Mouse (Mus musculus): ENCODE measurements around the gene Abat.
A peak's percentile ranks its signal among the peaks of the same experiment; 100 is the strongest.

Abat gene

GRCm38 (mm10) chr16:8636867-8637216 lies 123.6 kb downstream of the Abat start:
- DNase-seq (ENCODE audit: low read depth) = no peak

GRCm38 (mm10) chr16:8637217-8638051 lies 124.2 kb downstream of the Abat start, which contains the start of the genes Pmm2 and Tmem186:
Gene Pmm2, plus strand, starts transcription at chr16:8637674.
Gene Tmem186, minus strand, starts transcription at chr16:8637712.
- peak; percentile 96 for DNase-seq (ENCODE audit: low read depth)

- no peak for DNase-seq (ENCODE audit: low read depth)
Measured at GRCm38 (mm10) chr16:8638131-8638530, 124.9 kb downstream of the Abat start.

GRCm38 (mm10) chr16:8639466-8640191 lies 126.4 kb downstream of the Abat start:
- no peak for DNase-seq (ENCODE audit: low read depth)

GRCm38 (mm10) chr16:8643855-8644254 lies 130.6 kb downstream of the Abat start:
- peak; percentile 73 for DNase-seq (ENCODE audit: low read depth)

GRCm38 (mm10) chr16:8645546-8645945 lies 132.3 kb downstream of the Abat start:
- no peak for DNase-seq (ENCODE audit: low read depth)

- DNase-seq (ENCODE audit: low read depth) = peak; percentile 54
Measured at GRCm38 (mm10) chr16:8650007-8650406, 136.8 kb downstream of the Abat start.

- no peak for DNase-seq (ENCODE audit: low read depth)
Measured at GRCm38 (mm10) chr16:8655108-8655507, 141.9 kb downstream of the Abat start.

GRCm38 (mm10) chr16:8655599-8655998 lies 142.4 kb downstream of the Abat start:
- no peak for DNase-seq (ENCODE audit: low read depth)

GRCm38 (mm10) chr16:8656256-8656655 lies 143.0 kb downstream of the Abat start:
- no peak for DNase-seq (ENCODE audit: low read depth)

GRCm38 (mm10) chr16:8658349-8658748 lies 145.1 kb downstream of the Abat start:
- DNase-seq (ENCODE audit: low read depth) = no peak

- no peak for DNase-seq (ENCODE audit: low read depth)
Measured at GRCm38 (mm10) chr16:8658764-8659163, 145.5 kb downstream of the Abat start.

GRCm38 (mm10) chr16:8663022-8663421 lies 149.8 kb downstream of the Abat start:
- DNase-seq (ENCODE audit: low read depth) = no peak

- no peak for DNase-seq (ENCODE audit: low read depth)
Measured at GRCm38 (mm10) chr16:8663606-8664539, 150.6 kb downstream of the Abat start.

GRCm38 (mm10) chr16:8665367-8665766 lies 152.1 kb downstream of the Abat start:
- DNase-seq (ENCODE audit: low read depth) = no peak

- DNase-seq (ENCODE audit: low read depth) = peak; percentile 68
Measured at GRCm38 (mm10) chr16:8666452-8666851, 153.2 kb downstream of the Abat start.

GRCm38 (mm10) chr16:8667261-8667660 lies 154.0 kb downstream of the Abat start:
- peak; percentile 28 for DNase-seq (ENCODE audit: low read depth)

GRCm38 (mm10) chr16:8667814-8668213 lies 154.6 kb downstream of the Abat start:
- peak; percentile 40 for DNase-seq (ENCODE audit: low read depth)

GRCm38 (mm10) chr16:8668386-8668785 lies 155.2 kb downstream of the Abat start:
- DNase-seq (ENCODE audit: low read depth) = no peak

- no peak for DNase-seq (ENCODE audit: low read depth)
Measured at GRCm38 (mm10) chr16:8669432-8669831, 156.2 kb downstream of the Abat start.

GRCm38 (mm10) chr16:8670041-8671035 lies 157.1 kb downstream of the Abat start:
- no peak for DNase-seq (ENCODE audit: low read depth)
